Mouse (Mus musculus): ENCODE data around the gene Stk33. TPM values are rescaled to one million over a fixed set of nuclear protein-coding genes. Genes with fewer than 3 reads are reported as not detected.
"Not testable (repeated sequence)": the region's sequence is repeated elsewhere in the genome, so short reads cannot be mapped to it uniquely, and the experiment has no call there.

Gene Stk33
- total RNA-seq (2014; fragmentation: Nextera tagmentation): not detected in 2 replicates
- not detected in 2 replicates for total RNA-seq (2017)

DNA sequence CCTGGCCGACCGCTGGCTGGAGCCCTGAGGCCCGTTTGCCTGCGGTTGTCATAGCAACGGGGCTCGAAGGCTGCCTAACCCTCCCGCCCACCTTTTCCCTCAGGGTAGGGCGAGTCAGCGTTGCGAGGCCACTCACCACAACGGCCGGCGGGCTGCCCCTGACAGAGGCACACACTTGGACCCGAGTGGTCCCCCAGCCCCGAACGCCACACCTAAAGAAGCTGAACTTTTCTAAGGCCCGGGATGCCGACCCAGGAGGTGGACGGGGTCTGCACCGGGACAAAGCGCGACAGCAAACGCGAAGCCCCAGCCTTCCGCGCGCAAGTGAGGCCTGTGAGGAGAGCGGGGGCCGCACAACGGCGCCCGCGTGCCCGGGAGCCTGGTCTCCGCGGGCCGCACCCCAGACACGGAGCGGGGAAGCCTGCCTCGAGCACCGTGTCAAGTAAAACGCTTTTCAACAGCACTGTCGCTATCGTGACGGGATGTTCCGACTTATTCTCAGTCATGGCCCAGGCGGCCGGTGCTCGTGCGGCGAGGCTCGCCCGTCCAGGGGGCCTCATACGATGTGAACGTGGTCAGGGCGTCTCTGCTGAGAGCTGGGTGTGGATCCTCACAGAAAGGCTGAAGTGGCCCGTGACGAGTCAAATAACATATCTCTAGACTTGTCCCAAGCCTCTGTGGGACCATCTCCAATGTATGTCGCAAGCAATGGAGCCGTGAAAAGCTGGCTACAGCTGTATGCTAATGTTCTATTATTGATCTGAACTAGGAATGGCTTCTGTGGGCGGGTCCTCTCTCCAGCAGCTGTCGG, at the start of gene Stk33:
TSS of gene Stk33 (minus strand) at position 301 of the 811 bp plus-strand sequence.
- ATAC-seq (replicated peaks; ENCODE audit: poor library complexity, severe bottlenecking): peak; percentile 57

DNA sequence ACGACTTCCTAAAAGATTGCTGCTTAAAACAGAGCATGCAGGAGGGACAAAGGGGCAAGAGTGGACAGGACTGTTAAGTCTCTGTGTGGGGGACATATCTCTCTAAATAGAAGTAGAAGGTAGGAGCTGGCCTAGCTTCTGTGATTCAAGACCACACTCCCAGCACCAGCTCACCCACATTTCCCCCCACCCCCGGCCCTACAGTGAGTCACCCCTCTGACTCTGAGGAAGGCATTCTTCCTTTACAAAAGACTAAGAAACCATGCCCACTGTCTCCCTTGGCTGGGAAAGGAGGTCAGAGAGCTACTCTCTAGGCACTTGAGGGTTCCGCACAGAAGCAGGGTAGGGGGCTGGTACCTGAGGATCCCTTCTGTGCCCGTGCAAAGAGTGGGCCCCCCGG, 45.3 kb upstream of the Stk33 start:
- ATAC-seq (replicated peaks; ENCODE audit: poor library complexity, severe bottlenecking): no peak

DNA sequence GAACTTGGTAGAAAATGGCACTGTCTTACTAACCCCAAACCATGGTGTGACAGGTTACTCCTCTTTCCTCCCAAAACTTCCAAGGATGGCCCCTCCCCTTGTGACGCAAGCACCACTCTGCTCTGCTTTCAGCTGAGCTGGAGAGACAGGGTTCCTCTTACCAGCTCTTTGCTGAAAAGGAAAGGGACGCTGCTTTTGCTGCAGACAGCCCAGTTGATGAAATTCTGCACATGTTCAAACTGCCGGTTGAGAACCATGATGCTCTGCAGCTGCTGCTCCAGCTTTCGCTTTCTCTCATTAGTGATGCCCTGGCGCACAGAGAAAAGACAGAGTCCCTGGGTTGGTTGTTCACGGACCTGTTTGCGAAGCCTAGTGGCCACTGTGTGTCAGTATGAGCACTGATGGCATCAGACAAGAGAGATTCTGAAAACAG, 41.9 kb upstream of the Stk33 start:
- peak; percentile 60 for ATAC-seq (replicated peaks; ENCODE audit: poor library complexity, severe bottlenecking)

DNA sequence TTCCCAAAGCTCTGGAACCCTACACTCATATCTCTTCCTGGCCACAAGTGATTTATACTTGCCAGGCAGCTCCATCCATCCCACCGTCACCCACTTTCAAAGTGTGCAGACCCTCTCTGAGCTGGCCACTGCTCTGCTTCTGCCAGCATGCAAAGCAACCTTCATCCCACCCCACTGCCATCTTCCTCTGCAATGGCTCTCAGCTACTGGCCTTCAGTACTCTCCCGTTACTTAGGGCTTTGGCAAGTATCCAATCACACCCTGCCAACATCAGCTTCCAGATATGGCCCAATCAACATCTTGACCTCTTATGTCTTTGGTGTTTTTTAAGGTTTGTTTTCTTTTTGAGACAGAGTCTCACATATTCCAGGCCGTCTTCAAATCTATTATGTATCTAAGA, 39.0 kb upstream of the Stk33 start:
- no peak for ATAC-seq (replicated peaks; ENCODE audit: poor library complexity, severe bottlenecking)

DNA sequence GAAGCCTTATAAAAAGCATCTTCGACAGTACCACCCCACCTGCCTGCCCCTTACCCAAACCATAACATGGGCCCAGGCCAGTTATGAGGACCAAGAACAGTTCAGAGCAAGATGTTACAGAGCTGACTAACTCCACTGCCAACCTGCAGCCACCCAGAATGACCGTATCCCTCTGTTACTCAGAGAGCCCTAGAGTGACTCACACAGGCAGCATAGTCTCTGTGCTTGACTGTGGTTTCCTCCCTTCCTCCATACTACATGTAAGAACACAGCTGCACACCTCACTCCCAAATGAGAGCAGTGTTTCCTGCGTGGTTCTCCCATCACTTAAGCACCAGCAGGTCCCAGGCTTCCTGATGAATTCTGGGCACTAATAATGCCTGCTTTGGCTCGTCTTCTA, 31.8 kb upstream of the Stk33 start:
- ATAC-seq (replicated peaks; ENCODE audit: poor library complexity, severe bottlenecking): no peak

DNA sequence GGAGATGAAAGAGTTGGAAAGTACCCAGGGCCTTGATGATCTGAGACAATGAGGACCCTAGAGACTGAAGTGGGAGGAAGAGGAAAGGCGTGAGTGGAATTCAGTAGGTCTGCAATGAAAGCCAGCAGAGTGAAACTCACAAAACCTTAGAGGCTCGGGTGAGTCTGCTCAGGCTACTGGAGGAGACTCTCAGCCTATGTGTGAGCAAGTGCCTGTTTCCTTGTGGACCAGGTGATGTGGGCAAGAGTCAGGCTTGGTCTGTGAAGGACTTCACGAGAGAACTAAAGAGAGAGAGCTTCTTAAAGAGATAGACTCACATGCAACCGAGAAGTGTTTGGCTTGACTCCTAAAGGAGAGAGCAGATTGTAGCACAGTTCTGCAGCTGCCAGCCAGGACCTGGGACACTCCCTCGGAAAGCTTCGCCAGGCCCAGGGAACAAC, 29.4 kb upstream of the Stk33 start:
- ATAC-seq (replicated peaks; ENCODE audit: poor library complexity, severe bottlenecking): no peak

DNA sequence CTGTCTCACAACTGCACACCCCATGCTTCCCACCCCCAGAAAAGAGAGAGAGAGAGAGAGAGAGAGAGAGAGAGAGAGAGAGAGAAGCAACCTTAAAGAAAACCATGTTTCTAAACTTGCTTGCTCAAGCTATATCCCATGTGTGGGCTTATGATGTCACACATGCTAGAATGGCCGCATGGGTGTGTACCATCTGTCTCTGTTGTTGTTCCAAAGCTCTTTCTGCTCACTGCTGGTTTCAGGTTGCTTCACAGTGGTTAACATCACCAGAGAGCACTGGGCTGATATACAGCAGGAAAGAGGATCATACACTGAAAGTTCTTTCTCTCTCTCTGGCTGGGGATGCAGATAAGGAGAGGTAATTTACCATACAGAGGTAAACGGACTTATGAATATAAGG, 28.7 kb upstream of the Stk33 start:
- no peak for ATAC-seq (replicated peaks; ENCODE audit: poor library complexity, severe bottlenecking)

DNA sequence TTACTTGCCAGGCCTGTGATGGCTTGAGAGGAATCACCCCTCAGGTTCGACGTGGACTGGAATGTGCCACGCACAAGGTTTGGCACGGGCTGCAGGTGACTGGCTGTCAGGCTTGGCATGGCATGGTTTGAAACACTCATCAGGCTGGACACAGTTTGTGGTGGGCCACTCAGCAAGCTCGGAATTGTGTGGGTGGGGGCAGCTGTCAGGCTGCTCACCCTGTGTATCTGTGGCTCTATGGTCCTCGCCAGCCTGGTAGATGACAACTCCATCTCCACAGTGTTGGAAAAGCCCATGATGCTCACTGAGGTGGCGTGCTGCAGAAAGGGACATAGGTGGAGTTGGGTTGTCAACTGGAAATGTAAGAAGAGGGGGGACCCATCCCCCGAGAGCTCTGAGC, 21.8 kb upstream of the Stk33 start:
- ATAC-seq (replicated peaks; ENCODE audit: poor library complexity, severe bottlenecking): no peak

DNA sequence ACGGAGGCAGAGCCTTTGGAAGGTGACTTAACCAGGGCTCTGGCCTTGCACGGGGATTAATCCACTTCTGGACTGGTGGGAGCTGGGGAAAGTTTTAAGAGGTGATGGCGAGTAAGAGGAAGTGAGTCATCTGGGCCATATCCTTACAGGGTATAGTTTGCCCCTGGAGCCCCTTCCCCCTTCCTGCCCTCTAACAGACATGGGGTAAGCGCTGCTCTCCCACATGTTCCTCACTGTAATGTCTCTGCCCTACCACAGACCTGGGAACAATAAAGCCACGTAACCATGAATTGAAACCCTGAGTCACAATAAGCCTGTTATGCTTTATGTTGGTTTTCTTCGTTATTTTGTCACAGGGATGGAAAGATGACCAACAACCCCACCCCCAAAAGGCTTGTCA, 17.7 kb upstream of the Stk33 start:
- ATAC-seq (replicated peaks; ENCODE audit: poor library complexity, severe bottlenecking): peak; percentile 92

DNA sequence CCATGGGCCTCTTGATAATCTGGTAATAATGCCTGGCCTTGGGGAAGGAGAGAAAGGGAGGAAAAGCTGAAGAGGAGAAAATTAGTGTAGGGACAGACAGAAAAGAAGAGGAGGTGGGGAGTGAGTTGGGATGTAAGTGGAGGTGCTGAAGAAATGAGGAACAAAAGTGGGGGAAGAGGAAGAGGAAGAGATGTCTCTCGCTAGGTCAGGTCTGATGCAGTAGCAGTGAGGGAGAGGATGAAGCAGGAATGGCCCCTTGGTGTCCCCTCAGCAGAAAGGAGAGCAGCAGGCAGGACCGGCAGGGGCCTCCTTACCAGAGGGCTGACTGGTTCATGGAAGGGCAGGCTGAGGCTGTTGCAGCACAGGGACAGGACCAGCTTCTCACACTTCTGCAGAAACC, 16.9 kb upstream of the Stk33 start:
- ATAC-seq (replicated peaks; ENCODE audit: poor library complexity, severe bottlenecking): peak; percentile 42

DNA sequence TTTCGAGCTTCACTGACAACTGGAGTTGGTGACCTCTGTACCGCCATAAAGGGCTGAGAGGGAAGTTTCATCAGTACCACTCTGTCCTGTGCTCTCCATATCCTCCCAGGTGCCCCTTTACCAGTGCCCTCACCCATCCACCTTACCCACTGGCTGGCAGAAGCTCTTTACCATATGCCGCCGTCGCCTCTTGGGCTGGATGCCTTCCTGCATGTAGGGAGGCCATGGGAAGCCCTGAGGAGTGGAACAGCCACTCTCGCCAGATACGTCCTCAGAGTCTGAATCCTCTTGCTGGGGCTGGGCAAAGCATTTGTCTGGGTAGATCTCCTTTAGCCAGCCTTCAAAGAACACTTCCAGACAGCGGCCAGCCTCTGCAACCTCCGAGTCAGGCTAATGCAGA, 16.0 kb upstream of the Stk33 start:
- no peak for ATAC-seq (replicated peaks; ENCODE audit: poor library complexity, severe bottlenecking)

DNA sequence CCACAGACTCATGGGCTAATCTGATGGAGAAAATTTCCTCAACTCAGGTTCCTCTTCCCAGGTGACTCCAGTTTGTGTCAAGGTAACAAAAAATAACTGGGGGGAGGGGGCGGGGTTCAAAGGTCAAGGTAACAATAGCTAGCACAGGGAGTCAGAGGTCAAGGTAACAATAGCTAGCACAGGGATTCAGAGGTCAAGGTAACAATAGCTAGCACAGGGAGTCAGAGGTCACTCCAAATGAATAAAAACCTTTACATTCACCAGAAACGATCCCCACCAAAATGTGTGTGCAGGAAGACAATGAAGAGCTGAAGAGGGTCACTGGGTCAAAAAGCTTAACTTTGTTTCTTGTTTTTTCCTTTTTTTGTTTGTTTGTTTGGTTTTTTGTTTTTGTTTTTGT, 9.2 kb upstream of the Stk33 start:
- no peak for ATAC-seq (replicated peaks; ENCODE audit: poor library complexity, severe bottlenecking)

DNA sequence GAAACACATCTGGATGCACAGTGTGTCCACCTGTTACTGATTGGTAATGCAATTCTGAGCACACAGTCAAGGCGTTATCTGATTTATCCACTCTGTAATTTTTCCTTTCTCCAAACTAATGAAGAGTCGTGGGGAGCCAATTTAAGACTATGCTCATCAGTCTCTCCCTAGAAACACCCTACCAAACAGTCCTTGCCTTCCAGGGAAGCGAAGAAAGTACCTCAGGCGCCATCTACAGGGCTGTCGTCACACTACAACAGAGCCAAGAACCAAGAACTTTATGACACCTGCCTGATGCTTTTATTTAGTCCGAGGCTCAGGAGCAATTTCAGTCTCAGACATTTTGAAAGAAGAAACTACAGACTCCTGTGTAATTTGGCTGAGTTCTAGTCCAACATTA, 6.1 kb upstream of the Stk33 start:
- ATAC-seq (replicated peaks; ENCODE audit: poor library complexity, severe bottlenecking): peak; percentile 82

DNA sequence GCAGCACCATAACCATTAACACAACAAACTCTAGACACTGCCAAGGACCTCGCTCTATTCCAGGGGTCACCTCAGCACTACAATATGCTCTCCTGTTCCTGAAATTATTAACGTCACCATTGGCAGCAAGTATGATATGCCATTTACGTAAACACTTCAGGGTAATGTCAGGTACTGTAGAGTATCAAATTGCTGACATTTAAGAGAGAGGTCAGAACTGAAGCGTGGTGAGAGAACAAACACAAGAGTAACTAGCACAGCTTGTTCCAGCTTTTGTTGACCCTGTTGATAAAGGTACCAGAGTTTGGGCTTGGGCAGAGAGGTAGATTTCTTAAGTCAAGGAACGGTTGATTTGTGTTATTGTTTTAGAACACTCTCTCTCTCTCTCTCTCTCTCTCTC, 3.9 kb upstream of the Stk33 start:
- ATAC-seq (replicated peaks; ENCODE audit: poor library complexity, severe bottlenecking): no peak

DNA sequence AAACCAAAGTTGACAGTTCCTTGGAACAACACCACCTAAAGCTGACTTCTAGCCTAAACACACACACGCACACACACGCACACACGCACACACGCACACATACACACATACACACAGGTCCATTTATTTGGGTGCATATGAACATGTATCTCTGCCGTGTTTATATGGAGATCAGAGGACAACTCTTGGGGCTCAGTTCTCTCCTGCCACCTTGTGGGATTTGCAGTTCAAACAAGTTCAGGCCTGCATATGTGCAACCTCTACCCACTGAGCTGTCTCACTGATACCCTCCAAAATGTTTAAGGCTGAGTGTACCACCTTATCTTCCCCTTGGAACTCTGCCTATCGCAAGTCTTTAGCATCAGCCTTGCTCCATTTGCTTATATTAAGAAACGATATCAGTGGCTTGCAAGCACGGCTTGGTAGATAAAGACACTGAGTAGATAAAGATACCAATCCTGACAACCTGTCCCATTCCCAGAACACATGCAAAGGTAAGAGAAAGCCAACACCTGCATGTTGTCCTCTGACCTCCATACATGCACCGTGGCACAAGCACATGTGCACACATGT, 1.9 kb upstream of the Stk33 start:
- ATAC-seq (replicated peaks; ENCODE audit: poor library complexity, severe bottlenecking): no peak

DNA sequence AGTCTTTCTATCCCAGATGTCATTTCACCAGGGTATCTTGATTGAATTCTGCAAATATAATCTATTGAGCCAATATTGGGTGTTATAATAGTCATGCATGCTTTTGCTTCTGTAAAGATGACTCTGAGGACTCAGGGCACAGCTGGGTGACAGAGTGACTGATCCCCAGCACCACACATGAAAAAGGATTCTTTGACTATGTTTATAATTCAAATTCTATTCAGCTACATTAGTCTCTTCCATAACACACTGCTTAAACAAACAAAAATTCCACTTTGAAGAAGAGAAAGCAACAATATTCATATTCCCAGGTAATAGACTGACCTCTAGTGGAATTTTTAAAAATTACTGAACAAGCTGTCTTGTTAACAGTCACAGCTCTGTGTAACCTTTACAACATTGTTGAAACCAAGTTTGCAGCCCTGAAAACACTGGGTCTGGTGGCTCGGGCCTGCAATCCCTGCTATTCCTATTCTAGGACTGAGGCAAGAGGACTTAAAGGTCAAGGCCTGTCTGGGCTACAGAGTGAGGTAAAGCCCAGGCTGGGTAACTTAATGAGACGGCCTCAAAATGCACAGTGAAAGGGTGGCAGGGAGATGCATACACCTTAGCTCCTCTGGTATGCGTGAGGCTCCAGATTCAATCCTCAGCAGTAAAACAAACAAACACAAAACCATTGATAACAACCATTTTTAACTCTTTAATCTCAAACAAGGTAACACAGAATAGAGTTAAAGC, 14.3 kb downstream of the Stk33 start:
- ATAC-seq (replicated peaks; ENCODE audit: poor library complexity, severe bottlenecking): peak; percentile 55; the same call in 1 of the 2 replicates

DNA sequence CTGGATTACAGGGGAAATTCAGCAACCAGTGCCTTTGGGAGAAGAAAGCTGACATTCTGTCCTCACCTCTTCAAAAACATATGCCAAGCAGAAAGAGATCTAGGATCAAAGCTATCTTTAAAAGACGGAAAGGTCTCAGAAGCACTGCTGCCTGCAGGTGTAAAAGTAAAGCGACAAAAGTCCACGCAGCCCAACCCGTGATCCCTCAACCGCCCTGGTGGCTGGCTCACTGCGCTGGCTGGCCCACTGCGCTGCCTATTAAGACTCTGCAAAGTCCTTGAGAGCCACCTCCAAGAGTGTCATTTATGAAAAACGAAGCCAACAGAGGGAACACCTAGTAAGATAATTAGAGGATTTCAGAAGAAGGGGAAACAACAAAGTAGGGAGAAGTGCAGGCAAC, 16.1 kb downstream of the Stk33 start:
- no peak for ATAC-seq (replicated peaks; ENCODE audit: poor library complexity, severe bottlenecking)

DNA sequence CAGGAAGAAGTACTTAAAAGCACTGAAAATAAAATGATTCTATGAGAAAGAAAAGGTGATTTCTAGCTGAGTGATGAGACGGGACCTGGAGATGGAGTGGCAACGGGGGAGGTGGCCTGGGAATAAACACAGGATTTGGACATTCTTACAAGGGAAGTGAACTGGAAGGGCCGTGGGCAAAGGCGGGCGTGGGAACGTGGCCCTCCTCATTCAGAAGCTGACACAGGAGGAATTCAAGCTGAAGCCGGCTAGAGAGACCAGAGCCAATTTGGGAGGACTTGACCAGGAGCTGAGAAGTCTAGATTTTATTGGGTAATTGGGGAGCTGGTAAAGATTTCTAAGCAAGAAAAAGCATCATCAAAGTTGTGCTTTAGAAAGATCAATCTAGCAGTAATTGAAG, 33.4 kb downstream of the Stk33 start:
- no peak for ATAC-seq (replicated peaks; ENCODE audit: poor library complexity, severe bottlenecking)

DNA sequence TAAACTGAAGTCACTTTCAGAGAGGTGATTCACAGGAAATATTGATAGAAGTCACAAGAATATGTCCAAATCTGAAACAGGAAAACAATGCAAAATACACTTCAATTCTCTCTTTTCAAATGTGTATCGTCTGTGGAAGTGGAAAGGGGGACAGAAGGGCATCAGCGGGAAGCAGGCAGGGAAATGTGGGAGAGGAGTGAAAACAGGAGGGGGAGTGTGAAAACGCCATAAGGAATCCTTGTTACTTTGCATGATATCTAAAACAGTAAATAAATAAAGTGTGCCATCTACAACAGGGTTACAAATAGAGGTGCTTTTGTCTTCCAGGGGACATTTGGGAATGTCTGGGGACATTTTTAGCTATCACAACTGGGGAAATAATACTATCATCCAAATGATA, 39.6 kb downstream of the Stk33 start:
- no peak for ATAC-seq (replicated peaks; ENCODE audit: poor library complexity, severe bottlenecking)

DNA sequence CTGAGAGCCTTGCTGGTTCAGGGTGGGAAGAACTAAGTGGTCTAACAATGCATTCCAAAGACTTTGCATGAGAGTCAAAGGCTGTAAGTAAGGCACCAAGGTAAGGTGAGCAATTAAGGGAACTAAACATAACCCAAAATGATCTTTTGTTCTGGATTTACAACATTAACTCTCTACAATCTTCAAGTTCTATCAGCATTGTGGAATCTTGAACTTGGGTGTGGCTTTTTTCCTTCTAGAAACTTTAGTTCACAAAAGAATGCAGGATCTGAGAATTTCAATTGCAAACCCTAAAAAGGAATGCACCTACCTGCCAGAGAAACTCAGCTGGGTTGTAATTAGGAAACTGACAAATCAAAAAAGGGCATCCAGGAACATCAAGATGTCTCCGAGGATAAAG, 57.8 kb downstream of the Stk33 start:
- ATAC-seq (replicated peaks; ENCODE audit: poor library complexity, severe bottlenecking): no peak

DNA sequence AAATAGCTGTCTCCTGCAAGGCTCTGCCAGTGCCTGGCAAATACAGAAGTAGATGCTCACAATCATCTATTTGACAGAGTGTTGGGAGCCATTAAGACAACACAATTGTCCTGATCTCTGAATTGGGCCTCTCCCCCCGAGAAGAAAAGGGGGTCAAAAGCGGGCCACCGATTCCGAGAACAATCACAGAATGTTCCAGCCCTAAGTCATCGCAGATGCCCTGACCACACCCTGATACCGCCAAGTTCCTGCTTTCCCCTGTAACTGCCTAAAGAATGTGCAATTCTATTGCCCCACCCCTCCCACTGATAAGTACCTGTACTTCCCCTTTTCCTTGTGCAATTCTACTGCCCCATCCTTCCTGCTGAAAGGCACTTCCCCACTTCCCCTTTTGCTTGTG, 65.3 kb downstream of the Stk33 start:
- not testable (repeated sequence) for ATAC-seq (replicated peaks; ENCODE audit: poor library complexity, severe bottlenecking)

Measured in granulocyte monocyte progenitor cell, adult 5-6 weeks (primary cell).